Mouse (Mus musculus) CD4-positive naive resting alpha-beta T cell, adult 57 days (primary cell): Measurements from ENCODE around the gene Zranb2. TPM values are rescaled to one million over a fixed set of nuclear protein-coding genes. Genes with fewer than 3 reads are reported as not detected.

ENCODE experiments used
- total RNA-seq: library from RNA; stranded (reverse); gene quantifications from one replicate; pipeline ENCODE4 v1.2.4, GENCODE M21; 2023

Zranb2 gene
- 55.9 TPM for total RNA-seq

DNA sequence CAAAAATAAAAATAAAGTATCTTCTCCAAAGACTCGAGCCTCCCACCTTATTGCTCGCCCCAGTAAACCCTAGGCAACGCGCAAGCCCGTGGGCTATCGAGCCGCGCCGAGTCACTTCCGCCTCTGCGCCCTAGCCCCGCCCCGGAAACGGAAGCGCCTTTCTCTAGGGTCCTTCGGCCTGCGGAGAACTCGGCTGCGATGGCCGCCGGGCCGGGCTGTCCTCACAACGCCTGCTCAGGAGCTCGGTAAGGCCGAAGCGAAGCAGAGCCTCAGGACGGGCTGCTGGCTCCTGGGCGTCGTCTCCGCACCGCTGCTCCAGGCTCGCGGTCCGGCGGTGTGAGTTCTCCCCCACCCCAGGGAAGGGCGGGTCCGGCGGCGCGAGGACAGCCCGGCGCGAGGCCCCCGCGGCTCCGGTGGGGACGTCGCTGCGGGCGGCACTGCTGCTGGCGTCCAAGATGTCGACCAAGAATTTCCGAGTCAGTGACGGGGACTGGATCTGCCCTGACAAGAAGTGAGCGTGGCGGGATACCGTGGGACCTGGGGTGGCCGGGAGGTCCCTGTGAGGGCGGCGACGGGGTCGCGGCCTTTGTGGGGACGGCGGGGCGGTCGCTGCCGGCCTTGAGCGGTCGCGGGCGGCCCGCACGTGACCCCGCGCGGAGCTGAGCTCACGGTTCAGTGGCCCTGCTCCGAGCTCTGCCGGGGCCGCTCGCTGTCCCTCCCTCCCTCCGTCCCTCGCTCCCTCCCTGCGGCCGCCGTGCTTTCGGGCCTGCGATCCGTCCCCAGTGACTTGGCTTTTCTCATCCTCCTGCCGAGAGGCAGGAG, at the start of gene Zranb2:
Gene Zranb2, plus strand, starts transcription at position 197 of the 822 bp plus-strand sequence.

DNA sequence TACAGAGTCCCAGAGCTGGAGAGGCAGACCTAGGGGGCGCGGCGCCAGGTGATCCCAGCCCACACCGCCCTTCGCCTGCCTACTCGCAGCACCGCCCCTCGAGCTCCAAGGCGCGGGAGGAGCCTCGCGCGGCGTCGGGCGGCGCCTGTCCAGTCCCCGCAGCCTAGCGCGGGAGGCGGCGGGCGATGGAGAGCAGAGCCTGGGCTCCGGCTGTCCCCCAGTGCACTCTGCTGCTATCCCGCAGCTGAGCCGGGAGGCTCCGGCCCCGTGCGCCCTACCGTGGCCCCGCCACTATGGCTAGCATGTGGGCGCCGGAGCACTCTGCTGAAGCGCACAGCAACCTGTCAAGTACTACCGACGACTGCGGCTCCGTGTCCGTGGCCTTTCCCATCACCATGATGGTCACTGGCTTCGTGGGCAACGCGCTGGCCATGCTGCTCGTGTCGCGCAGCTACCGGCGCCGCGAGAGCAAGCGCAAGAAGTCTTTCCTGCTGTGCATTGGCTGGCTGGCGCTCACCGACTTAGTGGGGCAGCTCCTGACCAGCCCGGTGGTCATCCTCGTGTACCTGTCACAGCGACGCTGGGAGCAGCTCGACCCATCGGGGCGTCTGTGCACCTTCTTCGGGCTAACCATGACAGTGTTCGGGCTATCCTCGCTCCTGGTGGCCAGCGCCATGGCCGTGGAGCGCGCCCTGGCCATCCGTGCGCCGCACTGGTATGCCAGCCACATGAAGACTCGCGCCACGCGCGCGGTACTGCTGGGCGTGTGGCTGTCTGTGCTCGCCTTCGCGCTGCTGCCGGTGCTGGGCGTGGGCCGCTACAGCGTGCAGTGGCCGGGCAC, 33.0 kb downstream of the Zranb2 start, which contains the start of gene Ptger3:
Gene Ptger3, plus strand, starts transcription at position 168 of the 841 bp plus-strand sequence.

Other genes with a start within 250 kb of the Zranb2 start
- gene Ptger3, start 32.7 kb downstream of the Zranb2 start, total RNA-seq: not detected